Mouse (Mus musculus): ENCODE results near the gene Cnksr1.

DNA sequence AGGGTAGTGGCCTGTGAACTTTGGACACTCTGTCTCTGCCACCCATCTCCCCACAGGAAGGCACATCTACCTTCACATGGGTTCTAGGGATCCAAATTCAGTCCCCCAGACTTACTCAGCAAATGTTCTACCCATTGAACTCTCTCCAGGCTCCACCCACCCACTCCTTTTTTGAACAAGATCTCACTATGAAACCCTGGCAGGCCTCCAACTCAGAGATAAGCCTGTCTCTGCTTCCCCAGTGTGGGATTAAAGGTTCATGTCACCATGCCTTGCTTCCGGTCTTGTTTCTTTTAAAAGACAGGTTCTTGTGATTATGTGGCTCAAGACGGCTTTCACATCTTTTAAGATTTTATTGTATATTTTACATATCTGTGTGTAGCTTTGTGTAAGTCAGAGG is 46.7 kb upstream of the Cnksr1 start:
- no peak for TF ChIP-seq CTCF (IDR thresholded peaks at IDR 0.05; ENCODE audit: low read depth)
- no peak for TF ChIP-seq EP300 (IDR thresholded peaks at IDR 0.05; ENCODE audit: low read depth)
